Mouse (Mus musculus) liver, postnatal 0 days (tissue): ENCODE results near the gene Siah1a. TPM values are rescaled to one million over a fixed set of nuclear protein-coding genes. Genes with fewer than 3 reads are reported as not detected.
A peak's percentile ranks its signal among the peaks of the same experiment; 100 is the strongest.

Experiments used
- ATAC-seq: fragments of 200-750 bp; cut with Nextera tagmentation; 2 replicates; pipeline ENCODE4 v1.8.0; 2017; ENCODE audit warnings: mild to moderate bottlenecking, moderate library complexity
- DNase-seq: peaks from one replicate; pipeline ENCODE4 v3.0.0-alpha.2; 2016
- H3K27ac ChIP-seq: fragments of 300-500 bp; sonication (generic); 2 replicates; pipeline ENCODE4 v1.5.1; 2014; ENCODE audit warnings: antibody characterized with exemption, moderate library complexity, mild to moderate bottlenecking, low read depth
- H3K27me3 ChIP-seq: fragments of 300-500 bp; sonication (generic); 2 replicates; pipeline ENCODE4 v1.6.1; 2014; ENCODE audit warnings: low read length, control low read depth, mixed read lengths; ENCODE audit not compliant: insufficient read depth
- H3K36me3 ChIP-seq: fragments of 300-500 bp; sonication (generic); replicated peaks from 2 replicates; pipeline ENCODE4 v1.6.1; 2014; ENCODE audit warnings: mild to moderate bottlenecking, control low read depth, low read length, moderate library complexity, mixed read lengths; ENCODE audit not compliant: insufficient read depth
- H3K4me1 ChIP-seq: fragments of 300-500 bp; sonication (generic); 2 replicates; pipeline ENCODE4 v1.6.1; 2014; ENCODE audit warnings: antibody characterized with exemption, mild to moderate bottlenecking, control low read depth; ENCODE audit not compliant: insufficient read depth
- H3K4me2 ChIP-seq: fragments of 300-500 bp; sonication (generic); 2 replicates; pipeline ENCODE4 v1.6.1; 2014; ENCODE audit warnings: low read depth, mild to moderate bottlenecking, low read length, moderate library complexity, mixed read lengths
- H3K4me3 ChIP-seq: fragments of 300-500 bp; sonication (generic); 2 replicates; pipeline ENCODE4 v1.5.1; 2014; ENCODE audit warnings: low read depth, low read length
- H3K9ac ChIP-seq: fragments of 300-500 bp; sonication (generic); replicated peaks from 2 replicates; pipeline ENCODE4 v1.6.1; 2014; ENCODE audit warnings: mild to moderate bottlenecking, moderate library complexity
- H3K9me3 ChIP-seq: fragments of 300-500 bp; sonication (generic); 2 replicates; pipeline ENCODE4 v1.6.1; 2016; ENCODE audit warnings: mild to moderate bottlenecking, control low read depth, low read length, mixed read lengths
- CTCF ChIP-seq: sonication (generic); IDR thresholded peaks from 2 replicates; pipeline ENCODE4 v1.5.1; 2016; ENCODE audit warnings: antibody characterized with exemption, low read depth
- EP300 ChIP-seq: IDR thresholded peaks from 2 replicates; pipeline ENCODE4 v1.6.1; 2016; ENCODE audit warnings: antibody characterized with exemption, low read depth, mild to moderate bottlenecking
- WGBS: fragments of 180-500 bp; shearing (Covaris S2); extraction: QIAGEN DNeasy Blood & Tissue Kit; methylation state at CpG from one replicate; pipeline ENCODE4 v1.1.7; 2014; ENCODE audit not compliant: insufficient replicate concordance; 5-methylcytosine and 5-hydroxymethylcytosine counted together
- polyA plus RNA-seq: library from polyadenylated mRNA; unstranded; fragments of >200 nt; fragmentation: Nextera tagmentation; extraction: Ambion mirVana; gene quantifications from 2 replicates; pipeline ENCODE4 v1.2.1, GENCODE M21; 2015

Gene Siah1a
- polyA plus RNA-seq, 1 experiment from 2014 or later: 11.7 TPM

DNA sequence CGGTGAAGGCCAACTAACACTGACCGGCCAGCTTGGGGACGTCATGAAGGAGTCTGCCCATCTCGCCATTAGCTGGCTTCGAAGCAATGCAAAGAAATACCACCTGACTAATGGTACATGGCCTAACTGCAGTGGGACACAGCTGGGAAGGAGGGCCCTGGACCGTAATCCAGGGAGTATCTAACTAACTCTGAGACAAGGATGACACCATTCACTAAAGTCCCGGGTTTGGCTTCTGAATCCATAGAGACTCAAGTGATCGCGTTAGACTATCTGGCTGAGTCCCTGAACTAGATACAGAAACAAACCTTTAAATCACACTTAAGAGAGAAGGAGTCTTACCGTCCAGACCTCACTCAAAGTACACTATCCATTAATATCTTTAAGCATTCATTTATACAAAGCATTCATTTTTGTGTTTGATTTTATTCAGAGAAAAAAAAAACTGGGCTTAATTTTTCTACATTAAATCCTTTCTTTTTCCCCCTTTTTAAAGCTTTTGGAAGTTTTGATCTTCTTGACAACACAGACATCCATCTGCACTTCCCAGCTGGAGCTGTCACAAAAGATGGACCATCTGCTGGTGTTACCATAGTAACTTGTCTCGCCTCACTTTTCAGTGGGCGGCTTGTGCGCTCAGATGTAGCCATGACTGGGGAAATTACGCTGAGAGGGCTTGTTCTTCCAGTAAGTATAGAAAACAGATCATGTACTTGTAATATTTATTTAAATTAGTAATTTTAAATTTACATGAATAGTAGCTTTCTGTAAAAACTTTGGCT lies 32.1 kb downstream of the Siah1a start:
- ATAC-seq (no peak), DNase-seq (no peak)
- Histone ChIP-seq H3K36me3 (peaks cover 57% of the 10 kb centered on the region), H3K4me1 (no peaks in the 10 kb centered on the region; the same call in 1 of the 2 replicates), H3K27me3 (no peaks in the 10 kb centered on the region), H3K9me3 (no peaks in the 10 kb centered on the region), H3K9ac (no peak overlapping the region), H3K27ac (no peak overlapping the region), H3K4me3 (no peak overlapping the region), H3K4me2 (no peak overlapping the region)
- WGBS: 91% methylated on average over 14 of the region's 14 CpGs
- TF ChIP-seq CTCF: no peak
- no peak for TF ChIP-seq EP300

DNA sequence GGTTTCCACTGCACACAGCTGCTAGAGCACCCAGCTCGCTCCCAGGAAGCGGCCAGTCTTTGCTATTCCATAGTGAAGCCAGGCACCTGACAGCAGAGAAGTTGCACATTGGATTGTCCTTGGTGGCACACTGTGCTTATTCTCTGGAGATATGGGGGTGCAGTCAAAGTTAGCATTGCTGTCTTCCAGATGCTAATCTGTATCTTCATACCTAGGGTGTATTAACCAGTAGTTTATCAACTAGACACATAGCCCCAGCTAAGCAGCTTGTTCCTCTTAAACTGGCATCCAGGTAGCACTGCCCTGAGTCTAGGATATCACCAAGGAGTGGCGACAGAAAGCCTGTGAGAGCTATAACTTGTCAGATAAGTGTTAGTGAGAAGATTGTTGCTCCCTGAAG lies 33.1 kb downstream of the Siah1a start:
- DNase-seq (no peak), ATAC-seq (no peak)
- 70% methylated on average over 3 of the region's 3 CpGs for WGBS
- Histone ChIP-seq H3K4me2 (no peak overlapping the region), H3K27me3 (no peaks in the 10 kb centered on the region), H3K9me3 (no peaks in the 10 kb centered on the region), H3K4me1 (peaks cover 9% of the 10 kb centered on the region), H3K4me3 (no peak overlapping the region), H3K9ac (no peak overlapping the region), H3K27ac (no peak overlapping the region), H3K36me3 (peaks cover 54% of the 10 kb centered on the region)
- TF ChIP-seq CTCF (no peak), EP300 (peak; percentile 46; the same call in 1 of the 2 replicates)

DNA sequence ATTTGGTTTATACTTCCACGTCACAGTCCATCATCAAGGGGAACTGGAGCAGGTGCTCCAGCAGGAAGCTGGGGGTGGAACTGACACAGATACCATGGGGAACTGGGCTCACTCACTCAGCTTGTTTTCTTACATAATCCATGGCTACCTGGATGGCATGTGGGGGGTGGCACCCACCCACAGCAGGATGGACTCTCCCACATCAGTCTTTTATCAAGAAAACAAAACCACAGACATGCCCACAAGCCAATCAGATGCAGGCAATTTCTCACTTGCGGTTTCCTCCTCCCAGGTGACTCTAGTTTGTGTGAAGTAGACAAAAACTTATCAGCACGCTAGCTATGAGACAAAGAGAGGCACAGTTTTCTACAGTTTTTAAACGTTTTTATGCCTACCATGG lies 37.9 kb downstream of the Siah1a start:
- no peak overlapping the region for H3K4me3 ChIP-seq
- H3K4me2 ChIP-seq: 0 out of 2 replicates have a peak overlapping the region, but pooled peaks have one; percentile 26
- DNase-seq: peak; percentile 29
- no peak overlapping the region for H3K9ac ChIP-seq
- peak; percentile 86 for ATAC-seq
- TF ChIP-seq EP300: peak; percentile 91
- TF ChIP-seq CTCF: no peak
- no peaks in the 10 kb centered on the region for H3K9me3 ChIP-seq
- H3K27me3 ChIP-seq: no peaks in the 10 kb centered on the region
- 32% methylated on average over 4 of the region's 4 CpGs for whole genome bisulfite sequencing
- peaks cover 41% of the 10 kb centered on the region for H3K36me3 ChIP-seq
- peak overlapping the region; percentile 35; the same call in 1 of the 2 replicates for H3K27ac ChIP-seq
- H3K4me1 ChIP-seq: peaks cover 9% of the 10 kb centered on the region

DNA sequence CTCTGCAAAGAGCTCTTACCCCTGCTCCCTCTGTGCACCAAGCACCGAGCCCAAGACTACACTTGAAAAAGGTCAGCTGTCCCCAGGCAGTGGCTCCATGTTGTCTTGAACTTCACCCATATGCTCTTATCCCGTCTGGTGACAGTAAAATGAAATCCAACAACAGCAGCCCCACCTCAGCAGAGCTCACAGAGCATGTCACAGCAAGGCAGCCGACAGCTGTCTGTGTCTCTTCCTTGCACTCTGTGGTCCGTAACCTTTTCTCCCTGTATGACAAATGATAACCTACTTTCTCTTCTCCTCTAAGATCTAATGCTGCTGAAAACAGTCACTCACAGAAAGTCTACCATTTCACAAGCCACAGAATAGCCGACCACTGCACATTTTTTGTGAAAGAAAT lies 39.0 kb downstream of the Siah1a start:
- Histone ChIP-seq H3K36me3 (peaks cover 39% of the 10 kb centered on the region), H3K9me3 (no peaks in the 10 kb centered on the region), H3K4me3 (no peak overlapping the region), H3K4me2 (no peak overlapping the region), H3K9ac (no peak overlapping the region), H3K27ac (no peak overlapping the region), H3K4me1 (peaks cover 9% of the 10 kb centered on the region), H3K27me3 (no peaks in the 10 kb centered on the region)
- ATAC-seq (no peak), DNase-seq (no peak)
- WGBS: 67% methylated on average over 5 of the region's 5 CpGs
- no peak for TF ChIP-seq EP300
- no peak for TF ChIP-seq CTCF

DNA sequence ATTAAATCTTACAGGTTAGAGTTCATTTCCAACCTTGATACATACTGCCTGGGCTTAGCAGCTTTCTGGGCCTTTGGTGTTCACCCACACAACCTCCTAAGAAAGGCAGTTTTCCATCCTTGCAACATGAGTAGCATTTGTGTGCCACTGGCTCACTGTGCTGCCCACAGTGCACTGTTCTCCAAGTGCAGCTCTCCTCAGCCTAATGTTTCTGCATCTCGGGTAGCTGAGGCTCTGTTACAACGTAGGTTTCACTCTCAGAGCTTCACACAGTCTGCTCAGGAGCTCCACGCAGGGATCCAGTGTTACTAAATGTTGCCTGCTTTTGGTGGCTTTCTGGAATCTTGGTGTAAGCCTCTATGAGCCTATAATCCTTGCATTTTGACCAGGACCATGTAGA lies 40.4 kb downstream of the Siah1a start:
- no peak overlapping the region for H3K4me2 ChIP-seq
- H3K4me1 ChIP-seq: peaks cover 9% of the 10 kb centered on the region
- H3K9ac ChIP-seq: no peak overlapping the region
- no peak overlapping the region for H3K4me3 ChIP-seq
- 83% methylated on average over 3 of the region's 3 CpGs for WGBS
- ATAC-seq (no peak), DNase-seq (no peak)
- no peaks in the 10 kb centered on the region for H3K27me3 ChIP-seq
- H3K9me3 ChIP-seq: no peaks in the 10 kb centered on the region
- TF ChIP-seq EP300 (no peak), CTCF (no peak)
- no peak overlapping the region for H3K27ac ChIP-seq
- H3K36me3 ChIP-seq: peaks cover 33% of the 10 kb centered on the region

DNA sequence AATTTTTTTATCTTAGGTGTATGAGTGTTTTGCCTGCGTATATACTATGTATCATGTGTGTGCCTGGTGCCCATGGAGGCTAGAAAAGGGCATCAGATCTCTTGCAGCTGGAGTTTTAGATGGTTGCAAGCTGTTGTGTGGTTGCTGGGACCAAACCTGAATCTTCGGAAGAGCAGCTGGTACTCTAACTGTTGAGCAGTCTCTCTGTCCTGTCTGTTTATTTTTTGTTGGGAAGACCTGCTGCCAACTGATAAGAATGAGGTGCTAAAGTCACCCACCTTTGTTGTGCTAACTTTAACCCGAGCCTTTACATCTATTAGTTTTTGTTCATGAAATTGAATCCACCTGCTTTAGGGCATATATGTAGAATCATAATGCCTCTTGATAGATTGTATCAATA lies 43.3 kb downstream of the Siah1a start:
- Histone ChIP-seq H3K4me1 (no peaks in the 10 kb centered on the region), H3K9me3 (no peaks in the 10 kb centered on the region), H3K4me2 (no peak overlapping the region), H3K27ac (no peak overlapping the region), H3K36me3 (peaks cover 24% of the 10 kb centered on the region), H3K9ac (no peak overlapping the region), H3K4me3 (no peak overlapping the region), H3K27me3 (no peaks in the 10 kb centered on the region)
- no peak for DNase-seq
- TF ChIP-seq EP300 (peak; percentile 58; the same call in 1 of the 2 replicates), CTCF (no peak)
- 58% methylated on average over 3 of the region's 3 CpGs for WGBS
- peak; percentile 36; the same call in 1 of the 2 replicates for ATAC-seq
